Mouse (Mus musculus) thymus, adult 2 months (tissue): Measurements from ENCODE around the gene Ankrd63. TPM values are rescaled to one million over a fixed set of nuclear protein-coding genes. Genes with fewer than 3 reads are reported as not detected.

Experiments used
- DNase-seq: peaks from one replicate; pipeline ENCODE4 v3.0.0; 2021
- H3K27ac ChIP-seq: fragments of 200-500 bp; 2 replicates; pipeline ENCODE4 v1.5.1; 2012; ENCODE audit warnings: low read length, control low read depth; ENCODE audit not compliant: control insufficient read depth, insufficient read depth
- H3K27me3 ChIP-seq: fragments of 200-500 bp; 2 replicates; pipeline ENCODE4 v1.6.1; 2012; ENCODE audit warnings: mild to moderate bottlenecking, low read length, moderate library complexity, mixed read lengths; ENCODE audit not compliant: control insufficient read depth, insufficient read depth
- H3K36me3 ChIP-seq: fragments of 200-500 bp; 2 replicates; pipeline ENCODE4 v1.6.1; 2012; ENCODE audit warnings: mild to moderate bottlenecking, low read length, moderate library complexity; ENCODE audit not compliant: control insufficient read depth, insufficient read depth
- H3K4me1 ChIP-seq: fragments of 200-500 bp; replicated peaks from 2 replicates; pipeline ENCODE4 v1.6.1; 2012; ENCODE audit warnings: low read length; ENCODE audit not compliant: control insufficient read depth, insufficient read depth
- H3K4me3 ChIP-seq: fragments of 200-500 bp; 2 replicates; pipeline ENCODE4 v1.5.1; 2012; ENCODE audit warnings: mild to moderate bottlenecking, low read length, control low read depth, moderate library complexity; ENCODE audit not compliant: control insufficient read depth, insufficient read depth
- CTCF ChIP-seq: fragments of 200-500 bp; IDR thresholded peaks from 2 replicates; pipeline ENCODE4 v1.5.1; 2012; ENCODE audit warnings: mild to moderate bottlenecking, control low read depth, low read length, moderate library complexity, borderline replicate concordance; ENCODE audit not compliant: control insufficient read depth, poor library complexity, insufficient read depth; ENCODE audit errors: extremely low read depth
- POLR2A ChIP-seq: fragments of 200-500 bp; IDR thresholded peaks from 2 replicates; pipeline ENCODE4 v1.6.1; 2012; ENCODE audit warnings: mild to moderate bottlenecking, low read length, control low read depth, moderate library complexity; ENCODE audit not compliant: control insufficient read depth, poor library complexity, insufficient read depth; ENCODE audit errors: extremely low read depth
- WGBS: fragments of 180-500 bp; shearing (Covaris S2); methylation state at CpG from one replicate; pipeline ENCODE4 v1.1.7; 2018; 5-methylcytosine and 5-hydroxymethylcytosine counted together
- polyA plus RNA-seq: library from polyadenylated mRNA; depleted of rRNA; stranded (reverse); fragments of >200 nt; gene quantifications from 2 replicates; pipeline ENCODE4 v1.2.3, GENCODE M21; 2012

Gene Ankrd63
- polyA plus RNA-seq, 1 experiment, result 0.27 TPM

DNA sequence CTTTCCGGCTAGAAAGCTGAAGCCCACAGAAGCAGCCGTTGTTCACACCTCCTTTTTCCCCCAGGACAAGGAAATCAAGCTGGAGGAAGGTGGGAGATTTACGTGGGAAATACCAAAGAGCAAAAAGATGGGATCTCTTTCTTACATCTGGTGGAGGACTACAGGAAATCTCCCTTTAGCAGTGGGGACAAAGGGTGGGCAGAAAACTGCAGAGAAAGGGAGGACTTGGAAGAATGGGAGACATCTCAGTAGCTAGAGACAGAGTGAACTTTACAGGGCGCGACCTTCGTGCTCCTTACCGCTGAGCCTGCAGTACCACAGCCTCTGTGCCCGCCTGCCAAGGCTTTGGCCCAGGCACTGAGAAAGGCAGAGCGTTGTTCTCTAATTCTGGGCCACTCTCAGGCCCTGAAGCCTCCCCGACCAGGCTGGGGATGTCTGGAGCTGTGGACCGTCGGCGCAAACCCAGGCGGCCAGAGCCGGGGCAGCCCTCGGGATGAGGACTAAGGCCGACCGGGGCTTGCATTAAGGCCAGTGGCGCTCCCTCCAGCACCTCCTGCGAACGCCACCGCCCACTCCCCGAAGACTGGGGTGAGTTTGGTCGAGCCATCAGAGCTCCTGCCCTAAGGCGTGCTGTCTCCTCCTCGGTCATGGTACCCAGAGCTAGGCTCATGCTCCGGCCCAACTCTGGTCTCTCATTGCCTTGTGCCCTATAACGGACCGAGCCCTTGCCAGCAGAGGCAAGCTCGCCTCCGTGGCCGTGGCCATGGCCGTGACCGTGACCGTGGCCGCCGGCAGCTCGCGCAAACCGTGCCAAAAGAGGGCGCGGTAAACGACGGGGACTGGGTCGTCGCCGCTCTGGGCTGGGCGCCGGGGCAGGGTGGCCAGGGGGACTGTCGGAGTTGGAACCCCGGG is 1.5 kb downstream of the Ankrd63 start:
- Histone ChIP-seq H3K4me3 (no peak overlapping the region; the same call in 1 of the 2 replicates), H3K27ac (no peak overlapping the region), H3K4me1 (peaks cover 37% of the 10 kb centered on the region), H3K27me3 (peaks cover 32% of the 10 kb centered on the region), H3K36me3 (no peaks in the 10 kb centered on the region)
- WGBS, result 39% methylated on average over 51 of the region's 51 CpGs
- TF ChIP-seq CTCF, result no peak
- TF ChIP-seq POLR2A, result no peak
- DNase-seq, result no peak

DNA sequence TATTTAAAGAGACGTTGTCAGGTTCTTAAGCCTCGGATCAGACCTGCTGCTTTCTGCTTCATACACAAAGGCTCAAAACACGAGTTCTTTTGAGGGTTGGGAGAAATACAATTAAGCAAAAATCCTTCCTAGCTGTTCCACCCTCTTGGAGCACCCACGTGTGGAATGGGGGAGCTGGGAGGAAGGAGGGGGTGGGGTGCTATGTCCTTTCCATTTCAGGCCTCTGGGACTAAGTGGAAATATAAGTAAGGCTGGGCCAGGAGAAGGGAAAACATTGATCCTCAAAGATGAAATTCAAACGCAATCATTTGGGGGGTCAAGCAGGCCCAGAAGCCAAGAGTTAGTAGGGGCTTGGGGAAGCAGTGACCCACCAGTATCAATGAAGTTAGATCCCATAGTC is 2.6 kb downstream of the Ankrd63 start:
- no peak for DNase-seq
- peaks cover 32% of the 10 kb centered on the region for H3K27me3 ChIP-seq
- WGBS, result 46% methylated on average over 5 of the region's 5 CpGs
- no peak overlapping the region for H3K27ac ChIP-seq
- no peak for TF ChIP-seq POLR2A
- no peaks in the 10 kb centered on the region for H3K36me3 ChIP-seq
- H3K4me1 ChIP-seq, result peaks cover 47% of the 10 kb centered on the region
- no peak overlapping the region for H3K4me3 ChIP-seq

DNA sequence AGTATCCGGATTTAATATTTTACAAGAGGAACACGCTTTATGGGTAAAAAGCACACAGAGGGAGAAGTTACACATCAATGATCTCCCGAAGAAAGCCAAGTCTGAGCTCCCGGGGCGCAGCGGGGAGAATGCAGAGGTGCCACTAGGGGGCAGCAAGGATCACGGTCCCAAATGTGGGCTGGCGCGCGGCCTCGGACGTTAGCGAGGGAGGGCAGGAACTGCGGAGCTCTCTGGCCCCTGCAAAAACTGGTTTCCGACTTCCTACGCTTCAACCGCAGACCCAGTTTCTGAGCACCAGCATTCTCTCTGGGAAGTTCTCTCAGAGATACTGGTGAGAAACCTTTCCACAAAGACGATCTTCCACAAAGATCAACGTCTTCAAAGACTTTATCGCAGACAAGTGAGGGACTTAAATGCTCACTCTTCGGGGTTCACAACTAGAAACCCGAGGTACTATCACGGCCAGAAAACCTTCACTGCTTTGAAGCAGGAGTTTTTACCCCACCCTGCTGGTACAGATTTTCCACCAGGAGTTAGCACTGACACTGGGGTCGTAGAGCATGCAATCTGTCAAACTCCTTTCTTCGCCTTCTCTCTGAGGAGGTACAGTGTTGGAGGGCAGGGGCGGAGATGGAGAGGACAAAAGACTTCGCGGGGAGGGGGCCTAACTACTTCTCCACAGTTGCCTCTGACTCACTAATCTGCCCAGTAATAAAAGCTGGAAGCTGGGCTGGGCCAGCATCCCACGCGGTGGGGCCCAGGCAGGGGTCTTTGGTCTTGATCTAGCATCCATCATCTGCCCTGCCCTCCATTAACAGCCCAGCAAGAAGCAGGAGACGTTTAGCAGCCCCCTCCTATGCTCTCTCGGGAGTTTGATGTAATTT is 3.3 kb downstream of the Ankrd63 start:
- no peak overlapping the region for H3K27ac ChIP-seq
- H3K27me3 ChIP-seq, result peaks cover 32% of the 10 kb centered on the region
- TF ChIP-seq CTCF, result peak; percentile 88
- TF ChIP-seq POLR2A, result no peak
- peak; percentile 82 for DNase-seq
- H3K4me3 ChIP-seq, result peak overlapping the region; percentile 25; the same call in 1 of the 2 replicates
- WGBS, result 7% methylated on average over 32 of the region's 32 CpGs
- peaks cover 52% of the 10 kb centered on the region for H3K4me1 ChIP-seq
- H3K36me3 ChIP-seq, result no peaks in the 10 kb centered on the region

DNA sequence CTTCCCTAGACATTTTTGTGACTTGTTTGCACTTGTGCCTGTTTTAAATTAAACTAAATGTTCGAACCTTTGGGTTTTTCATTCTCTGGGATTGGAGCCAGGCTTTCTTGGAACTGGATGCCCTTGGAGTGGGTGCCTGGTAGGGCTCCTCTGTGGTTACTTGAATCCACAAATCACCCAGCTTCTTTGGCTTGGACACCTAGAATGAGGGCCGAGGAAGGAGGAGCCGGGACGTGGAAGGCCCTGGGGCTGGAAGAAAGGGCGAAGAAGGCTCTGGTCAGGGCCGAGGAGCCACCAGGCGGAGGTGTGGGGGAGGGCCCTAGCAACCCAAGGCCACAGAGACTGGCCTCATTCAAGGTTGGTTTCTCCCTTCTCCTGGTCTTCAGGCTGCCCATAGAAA is 5.8 kb downstream of the Ankrd63 start:
- H3K4me3 ChIP-seq, result no peak overlapping the region
- TF ChIP-seq CTCF, result no peak
- TF ChIP-seq POLR2A, result no peak
- H3K27ac ChIP-seq, result no peak overlapping the region
- WGBS, result 79% methylated on average over 7 of the region's 7 CpGs
- H3K27me3 ChIP-seq, result peaks cover 13% of the 10 kb centered on the region
- no peak for DNase-seq
- H3K4me1 ChIP-seq, result peaks cover 36% of the 10 kb centered on the region
- no peaks in the 10 kb centered on the region for H3K36me3 ChIP-seq

DNA sequence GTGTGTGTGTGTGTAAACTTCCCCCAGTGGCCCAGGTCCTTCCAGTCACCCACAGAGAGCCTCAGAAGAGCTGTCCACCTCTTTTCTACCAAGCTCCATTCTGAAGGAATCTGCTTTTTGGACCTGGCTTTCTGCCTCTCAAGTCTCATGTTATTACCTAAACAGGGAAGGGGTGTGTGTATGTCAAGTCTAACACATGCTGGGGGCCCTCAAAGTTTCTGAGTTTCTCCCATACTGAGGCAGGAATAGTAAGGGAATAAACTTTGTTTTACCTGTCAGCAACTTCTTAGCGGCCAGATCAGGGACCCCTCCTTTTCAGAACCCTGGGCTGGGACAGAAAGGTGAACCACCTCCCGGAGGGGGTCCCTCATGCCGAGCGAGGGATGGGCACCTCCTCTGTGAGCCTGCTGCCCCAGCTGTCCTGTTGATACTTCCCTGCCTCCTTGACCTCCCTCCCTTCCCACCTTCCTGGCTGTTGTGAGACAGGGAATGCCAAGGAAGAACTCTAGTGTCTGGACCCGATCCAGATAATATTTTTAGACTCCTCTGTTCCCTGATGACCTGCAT is 6.4 kb downstream of the Ankrd63 start:
- H3K4me1 ChIP-seq, result peaks cover 31% of the 10 kb centered on the region
- no peak overlapping the region for H3K4me3 ChIP-seq
- no peaks in the 10 kb centered on the region for H3K36me3 ChIP-seq
- H3K27ac ChIP-seq, result no peak overlapping the region
- H3K27me3 ChIP-seq, result peaks cover 8% of the 10 kb centered on the region
- DNase-seq, result no peak
- no peak for TF ChIP-seq POLR2A
- no peak for TF ChIP-seq CTCF
- WGBS, result 57% methylated on average over 5 of the region's 5 CpGs

DNA sequence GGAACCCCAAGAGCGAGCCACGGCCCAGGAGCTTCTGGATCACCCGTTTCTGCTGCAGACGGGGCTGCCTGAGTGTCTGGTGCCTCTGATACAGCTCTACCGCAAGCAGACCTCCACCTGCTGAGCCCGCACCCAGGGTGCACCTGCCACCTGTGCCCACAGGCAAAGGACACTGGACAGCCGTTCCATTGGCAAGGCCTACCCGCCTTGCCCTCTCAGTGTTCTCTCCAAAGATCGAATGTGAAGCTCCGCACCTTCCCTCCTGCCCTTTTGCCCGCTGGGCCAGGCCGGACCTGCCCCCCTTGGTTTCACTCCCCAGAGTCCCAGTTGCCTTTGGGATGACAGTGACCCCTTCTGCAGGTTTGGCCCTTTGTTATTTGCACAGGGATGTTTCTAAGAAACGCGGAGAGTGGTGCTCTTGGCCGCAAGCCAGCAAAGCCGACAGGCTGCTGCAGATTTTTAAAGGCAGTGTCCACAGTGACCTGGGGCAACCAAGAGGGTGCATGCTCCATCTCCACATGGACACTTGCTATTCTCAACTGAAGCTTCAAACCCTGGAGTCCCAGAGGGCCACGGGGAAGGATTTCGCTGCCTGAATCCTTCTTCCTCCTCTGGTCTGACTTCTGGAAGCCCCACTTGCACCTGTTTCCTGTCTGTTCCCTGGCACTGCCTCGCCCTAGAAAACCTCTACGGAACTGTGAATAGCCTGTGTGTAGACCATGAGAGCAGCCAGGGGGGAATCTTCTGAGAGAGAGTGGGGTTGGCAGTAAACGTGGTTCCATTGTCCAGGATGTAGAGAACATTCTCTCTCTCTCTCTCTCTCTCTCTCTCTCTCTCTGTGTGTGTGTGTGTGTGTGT is 7.1 kb downstream of the Ankrd63 start:
- 26% methylated on average over 21 of the region's 21 CpGs for WGBS
- no peak for TF ChIP-seq POLR2A
- no peak for TF ChIP-seq CTCF
- H3K36me3 ChIP-seq, result no peaks in the 10 kb centered on the region
- H3K27me3 ChIP-seq, result peaks cover 4% of the 10 kb centered on the region; the same call in 1 of the 2 replicates
- no peak overlapping the region for H3K4me3 ChIP-seq
- peak; percentile 48 for DNase-seq
- H3K27ac ChIP-seq, result no peak overlapping the region
- H3K4me1 ChIP-seq, result peaks cover 31% of the 10 kb centered on the region
